Mouse (Mus musculus) forebrain, embryonic 14.5 days (tissue): ENCODE data around the gene Fat2. TPM values are rescaled to one million over a fixed set of nuclear protein-coding genes. Genes with fewer than 3 reads are reported as not detected.

Source experiments
- ATAC-seq: fragments of 200-750 bp; cut with Nextera tagmentation; 2 replicates; pipeline ENCODE4 v1.8.0; 2017; ENCODE audit warnings: mild to moderate bottlenecking, moderate library complexity
- DNase-seq: peaks from one replicate; pipeline ENCODE4 v3.0.0-alpha.2; 2015; ENCODE audit warnings: low spot score
- H3K27ac ChIP-seq: fragments of 300-500 bp; sonication (generic); 2 replicates; pipeline ENCODE4 v1.5.1; 2014; ENCODE audit warnings: low read depth, mild to moderate bottlenecking, control low read depth, low read length, moderate library complexity
- H3K27me3 ChIP-seq: fragments of 300-500 bp; sonication (generic); replicated peaks from 2 replicates; pipeline ENCODE4 v1.6.1; 2014; ENCODE audit warnings: low read length, control low read depth, mixed read lengths; ENCODE audit not compliant: control insufficient read depth, insufficient read depth
- H3K36me3 ChIP-seq: fragments of 300-500 bp; sonication (generic); 2 replicates; pipeline ENCODE4 v1.6.1; 2014; ENCODE audit warnings: low read length, control low read depth; ENCODE audit not compliant: control insufficient read depth, insufficient read depth
- H3K4me1 ChIP-seq: fragments of 300-500 bp; sonication (generic); 2 replicates; pipeline ENCODE4 v1.6.1; 2014; ENCODE audit warnings: antibody characterized with exemption, low read length, control low read depth; ENCODE audit not compliant: control insufficient read depth, insufficient read depth
- H3K4me2 ChIP-seq: fragments of 300-500 bp; sonication (generic); 2 replicates; pipeline ENCODE4 v1.6.1; 2014; ENCODE audit warnings: mild to moderate bottlenecking, control low read depth, low read length
- H3K4me3 ChIP-seq: fragments of 300-500 bp; sonication (generic); 2 replicates; pipeline ENCODE4 v1.5.1; 2014; ENCODE audit warnings: low read depth, low read length, control low read depth
- H3K9ac ChIP-seq: fragments of 300-500 bp; sonication (generic); 2 replicates; pipeline ENCODE4 v1.6.1; 2014; ENCODE audit warnings: mild to moderate bottlenecking, low read length, control low read depth, moderate library complexity
- H3K9me3 ChIP-seq: fragments of 300-500 bp; sonication (generic); replicated peaks from 2 replicates; pipeline ENCODE4 v1.6.1; 2016; ENCODE audit warnings: low read length, control low read depth, mixed read lengths; ENCODE audit not compliant: control insufficient read depth
- WGBS: fragments of 180-500 bp; shearing (Covaris S2); extraction: QIAGEN DNeasy Blood & Tissue Kit; methylation state at CpG from one replicate; pipeline ENCODE4 v1.1.7; 2014; 5-methylcytosine and 5-hydroxymethylcytosine counted together
- polyA plus RNA-seq: library from polyadenylated mRNA; unstranded; fragments of >200 nt; fragmentation: Nextera tagmentation; extraction: Ambion mirVana; gene quantifications from 2 replicates; pipeline ENCODE4 v1.2.1, GENCODE M21; 2014

Fat2 gene
- polyA plus RNA-seq, 1 experiment from 2014 or later: 0.03 TPM

DNA sequence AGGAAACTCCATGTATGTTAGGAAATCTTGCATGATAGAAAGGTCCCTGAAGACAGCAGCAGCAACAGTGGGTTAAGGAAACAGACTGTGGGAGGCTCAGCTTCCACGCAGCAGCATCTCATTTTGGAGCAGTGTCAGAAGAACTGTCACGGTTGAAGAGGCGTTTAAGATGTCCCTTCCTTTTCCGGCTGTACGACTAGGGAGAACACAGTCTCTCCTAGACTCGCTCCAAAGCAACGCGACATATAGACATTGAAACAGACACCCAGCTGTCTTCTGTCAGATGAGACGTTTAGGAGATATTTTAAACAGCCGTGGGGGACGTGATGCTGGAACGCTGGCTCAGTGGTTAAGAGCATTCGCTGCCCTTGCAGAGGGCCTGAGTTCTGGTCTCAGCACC is 119.5 kb downstream of the Fat2 start:
- Histone ChIP-seq H3K4me1 (no peaks in the 10 kb centered on the region), H3K36me3 (peaks cover 29% of the 10 kb centered on the region), H3K4me3 (no peak overlapping the region), H3K9me3 (no peaks in the 10 kb centered on the region), H3K27ac (no peak overlapping the region), H3K9ac (no peak overlapping the region), H3K27me3 (no peaks in the 10 kb centered on the region), H3K4me2 (no peak overlapping the region)
- no peak for ATAC-seq
- WGBS: 89% methylated on average over 13 of the region's 13 CpGs
- DNase-seq: no peak

DNA sequence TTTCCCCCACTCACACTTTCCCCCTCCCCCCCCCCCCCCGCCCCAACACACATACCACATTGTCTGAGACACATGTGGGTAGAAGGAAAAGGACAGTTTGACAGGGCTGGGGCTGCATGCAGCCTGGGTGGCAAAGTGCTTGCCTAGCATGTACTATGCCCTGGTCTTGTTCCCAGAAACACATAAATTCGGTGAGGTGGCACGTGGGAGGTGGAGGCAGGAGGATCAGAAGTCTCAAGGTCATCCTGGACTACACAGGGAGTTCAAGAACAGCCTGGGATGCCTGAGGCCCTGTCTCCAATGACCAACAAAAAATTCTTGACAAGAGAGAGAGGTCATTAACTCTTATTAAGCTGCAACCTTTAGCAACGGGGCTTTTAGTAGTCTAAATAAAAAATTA is 120.3 kb downstream of the Fat2 start:
- Histone ChIP-seq H3K4me3 (no peak overlapping the region), H3K27ac (no peak overlapping the region), H3K36me3 (peaks cover 21% of the 10 kb centered on the region), H3K9ac (no peak overlapping the region), H3K27me3 (no peaks in the 10 kb centered on the region), H3K4me1 (no peaks in the 10 kb centered on the region), H3K9me3 (no peaks in the 10 kb centered on the region), H3K4me2 (no peak overlapping the region)
- DNase-seq (no peak), ATAC-seq (no peak)
- 87% methylated on average over 3 of the region's 4 CpGs for WGBS

DNA sequence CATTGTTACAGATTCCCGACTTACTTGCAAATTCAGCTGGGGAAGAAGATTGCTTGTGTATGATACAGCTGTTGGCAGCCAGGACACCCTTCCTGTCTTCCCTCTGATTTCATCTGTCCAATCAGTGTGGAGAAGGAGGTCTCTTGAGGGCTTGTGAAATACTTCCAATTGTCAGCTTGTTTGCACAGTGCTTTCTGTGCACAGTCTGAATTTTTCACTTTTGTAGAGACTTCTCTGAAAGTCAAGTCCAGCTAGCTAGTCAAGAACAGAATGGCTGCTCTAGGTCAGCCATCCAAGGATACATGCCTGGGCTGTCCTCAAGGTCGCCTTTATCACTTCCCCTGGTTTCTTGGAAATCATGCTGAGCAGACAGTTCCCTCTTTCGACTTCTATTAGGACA is 121.4 kb downstream of the Fat2 start:
- no peak for DNase-seq
- ATAC-seq: no peak
- Histone ChIP-seq H3K27me3 (no peaks in the 10 kb centered on the region), H3K4me3 (no peak overlapping the region), H3K4me2 (no peak overlapping the region), H3K27ac (no peak overlapping the region), H3K9ac (no peak overlapping the region), H3K36me3 (peaks cover 14% of the 10 kb centered on the region), H3K9me3 (no peaks in the 10 kb centered on the region), H3K4me1 (no peaks in the 10 kb centered on the region)
- 79% methylated on average over 3 of the region's 3 CpGs for WGBS

DNA sequence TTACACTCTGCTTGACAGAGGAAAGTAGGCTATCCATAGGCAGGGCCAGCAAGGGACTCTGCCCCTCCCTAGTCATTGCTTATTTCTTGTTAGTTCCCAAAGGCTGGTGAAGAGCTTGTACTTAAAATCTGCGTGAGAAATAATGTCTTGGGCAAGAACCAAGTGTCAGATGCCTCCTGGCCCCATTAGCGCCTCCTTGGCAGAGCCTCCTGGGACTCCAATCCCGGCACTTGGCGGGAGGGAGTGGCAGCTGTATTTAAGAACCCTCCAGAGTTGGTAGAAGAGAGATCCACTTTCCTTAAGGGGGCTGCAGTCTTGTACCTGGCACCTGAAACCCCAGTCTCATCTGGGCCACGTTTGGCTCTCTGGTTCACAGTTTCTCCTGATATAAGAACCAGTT is 122.2 kb downstream of the Fat2 start:
- Histone ChIP-seq H3K4me2 (no peak overlapping the region), H3K27me3 (no peaks in the 10 kb centered on the region), H3K9me3 (no peaks in the 10 kb centered on the region), H3K4me1 (no peaks in the 10 kb centered on the region), H3K36me3 (peaks cover 6% of the 10 kb centered on the region), H3K27ac (no peak overlapping the region), H3K9ac (no peak overlapping the region), H3K4me3 (no peak overlapping the region)
- DNase-seq: no peak
- ATAC-seq: no peak
- 82% methylated on average over 5 of the region's 5 CpGs for WGBS

DNA sequence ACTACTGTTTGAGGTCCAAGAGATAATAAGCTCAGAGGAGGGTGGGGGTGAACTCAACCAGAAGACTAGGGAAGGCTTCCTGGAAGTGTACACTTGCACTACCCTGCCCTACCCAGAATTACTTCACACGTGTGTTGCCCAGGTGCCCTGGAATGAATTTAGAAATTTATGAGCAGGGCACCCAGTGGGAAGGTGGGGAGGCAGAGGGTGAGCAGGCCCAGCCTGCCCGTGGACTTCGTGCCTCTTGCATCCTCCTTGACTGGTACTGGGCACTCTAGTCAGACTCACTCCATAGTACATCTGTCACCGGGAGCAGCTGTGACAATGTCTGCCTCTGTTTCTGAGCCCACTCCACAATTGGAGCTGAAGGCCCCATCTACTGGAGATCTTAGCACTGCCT is 122.8 kb downstream of the Fat2 start:
- DNase-seq (no peak), ATAC-seq (no peak)
- H3K4me2 ChIP-seq: no peak overlapping the region
- H3K4me3 ChIP-seq: no peak overlapping the region
- H3K36me3 ChIP-seq: 0 out of 2 replicates have a peak, but pooled peaks cover 2% of the 10 kb centered on the region
- no peaks in the 10 kb centered on the region for H3K27me3 ChIP-seq
- no peak overlapping the region for H3K9ac ChIP-seq
- no peak overlapping the region for H3K27ac ChIP-seq
- WGBS: 91% methylated on average over 4 of the region's 4 CpGs
- no peaks in the 10 kb centered on the region for H3K9me3 ChIP-seq
- no peaks in the 10 kb centered on the region for H3K4me1 ChIP-seq

DNA sequence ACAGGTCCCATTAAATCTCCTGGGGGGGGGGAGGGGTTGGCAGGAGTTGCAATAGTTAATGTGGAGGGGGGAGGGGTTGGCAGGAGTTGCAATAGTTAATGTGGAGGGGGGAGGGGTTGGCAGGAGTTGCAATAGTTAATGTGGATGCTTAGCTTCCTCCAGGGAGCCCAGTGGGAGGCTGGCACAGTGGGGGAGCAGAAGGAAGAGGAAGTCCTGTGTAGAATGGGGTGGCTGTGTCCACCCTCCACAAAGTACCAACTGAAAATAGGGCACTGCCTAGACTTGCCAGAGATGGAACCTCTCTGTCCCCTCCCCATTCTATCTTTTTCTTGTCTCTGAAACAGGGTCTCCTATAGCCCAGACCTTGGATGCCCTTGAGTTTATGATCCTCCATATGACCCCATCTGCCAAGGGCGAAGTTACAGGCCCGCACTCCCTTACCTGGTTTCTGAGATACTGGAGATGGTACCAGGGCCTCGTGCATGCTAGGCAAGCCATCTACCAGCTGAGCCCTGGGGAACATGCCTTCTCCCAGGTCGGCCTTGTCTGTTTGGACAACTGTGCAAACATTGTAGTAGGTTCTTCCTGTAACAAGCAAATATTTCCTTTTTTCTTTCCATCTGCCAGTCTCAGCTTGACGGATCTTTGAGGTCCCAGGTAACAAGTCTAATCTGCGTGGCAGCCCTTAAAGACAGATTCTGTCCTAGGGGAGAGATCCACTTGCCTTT is 126.6 kb downstream of the Fat2 start:
- H3K36me3 ChIP-seq: 0 out of 2 replicates have a peak, but pooled peaks cover 1% of the 10 kb centered on the region
- 90% methylated on average over 6 of the region's 6 CpGs for WGBS
- H3K27me3 ChIP-seq: no peaks in the 10 kb centered on the region
- no peak overlapping the region for H3K4me2 ChIP-seq
- no peaks in the 10 kb centered on the region for H3K9me3 ChIP-seq
- no peak for ATAC-seq
- no peak overlapping the region for H3K4me3 ChIP-seq
- no peak overlapping the region for H3K27ac ChIP-seq
- no peak overlapping the region for H3K9ac ChIP-seq
- 0 out of 2 replicates have a peak, but pooled peaks cover 3% of the 10 kb centered on the region for H3K4me1 ChIP-seq
- DNase-seq: no peak

DNA sequence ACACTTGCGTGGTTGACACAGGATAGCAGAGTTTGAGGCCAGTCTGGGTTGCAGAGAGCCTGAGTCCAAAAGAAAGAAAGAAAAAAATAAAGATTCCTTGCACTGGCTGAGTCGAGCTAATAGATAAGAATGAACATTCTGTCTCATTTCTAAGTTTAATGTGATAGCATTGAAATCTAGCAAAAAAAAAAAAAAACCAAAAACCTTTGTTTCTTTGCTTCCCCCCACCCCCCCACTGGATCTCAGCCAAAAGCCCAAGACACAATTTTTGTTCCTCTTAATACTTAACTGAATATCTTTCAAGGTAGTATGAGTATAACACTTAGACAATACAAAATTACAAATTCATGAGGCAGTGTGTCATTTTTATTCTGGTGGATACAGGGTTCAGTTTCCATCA is 127.3 kb downstream of the Fat2 start:
- H3K4me3 ChIP-seq: no peak overlapping the region
- H3K4me1 ChIP-seq: 0 out of 2 replicates have a peak, but pooled peaks cover 3% of the 10 kb centered on the region
- H3K36me3 ChIP-seq: no peaks in the 10 kb centered on the region
- H3K9ac ChIP-seq: no peak overlapping the region
- no peak overlapping the region for H3K4me2 ChIP-seq
- 71% methylated on average over 2 of the region's 2 CpGs for WGBS
- no peaks in the 10 kb centered on the region for H3K27me3 ChIP-seq
- ATAC-seq (no peak), DNase-seq (no peak)
- no peaks in the 10 kb centered on the region for H3K9me3 ChIP-seq
- no peak overlapping the region for H3K27ac ChIP-seq

DNA sequence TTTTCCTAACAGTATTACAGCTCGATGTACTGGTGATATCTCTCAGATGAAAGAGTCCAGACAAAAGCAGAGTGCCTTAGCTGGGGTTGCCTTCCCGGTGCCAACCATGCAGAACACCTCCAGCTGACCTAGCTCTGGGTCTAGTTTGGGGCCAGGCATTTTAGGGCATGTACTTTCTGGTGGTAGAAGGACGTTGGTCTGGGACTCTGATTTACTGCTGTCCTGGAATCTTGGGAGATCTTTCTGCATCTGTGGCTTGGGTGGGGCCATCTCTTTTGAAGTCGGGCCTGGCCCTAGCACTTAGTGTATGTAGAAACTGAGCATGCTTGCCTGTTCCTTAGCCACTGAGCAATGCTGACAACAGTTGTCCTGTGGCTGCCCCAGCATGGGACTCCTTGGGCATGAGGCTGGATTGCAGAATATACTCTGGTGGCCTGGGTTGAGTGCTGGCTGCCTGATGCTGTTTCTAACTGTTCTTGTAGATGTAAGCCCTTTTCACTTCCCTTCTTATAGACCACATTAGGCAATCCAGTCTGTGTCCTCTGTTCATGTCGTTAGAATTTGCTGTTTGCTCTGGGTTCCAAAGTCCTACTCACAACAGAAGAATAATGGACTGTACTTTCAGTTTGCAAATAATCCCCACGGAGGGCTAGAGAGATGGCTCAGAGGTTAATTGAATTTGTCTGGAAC is 128.2 kb downstream of the Fat2 start:
- Histone ChIP-seq H3K27me3 (no peaks in the 10 kb centered on the region), H3K4me1 (0 out of 2 replicates have a peak, but pooled peaks cover 3% of the 10 kb centered on the region), H3K4me2 (no peak overlapping the region), H3K9ac (no peak overlapping the region), H3K27ac (no peak overlapping the region), H3K4me3 (no peak overlapping the region), H3K9me3 (no peaks in the 10 kb centered on the region), H3K36me3 (no peaks in the 10 kb centered on the region)
- ATAC-seq: no peak
- 71% methylated on average over 6 of the region's 6 CpGs for WGBS
- DNase-seq: no peak

DNA sequence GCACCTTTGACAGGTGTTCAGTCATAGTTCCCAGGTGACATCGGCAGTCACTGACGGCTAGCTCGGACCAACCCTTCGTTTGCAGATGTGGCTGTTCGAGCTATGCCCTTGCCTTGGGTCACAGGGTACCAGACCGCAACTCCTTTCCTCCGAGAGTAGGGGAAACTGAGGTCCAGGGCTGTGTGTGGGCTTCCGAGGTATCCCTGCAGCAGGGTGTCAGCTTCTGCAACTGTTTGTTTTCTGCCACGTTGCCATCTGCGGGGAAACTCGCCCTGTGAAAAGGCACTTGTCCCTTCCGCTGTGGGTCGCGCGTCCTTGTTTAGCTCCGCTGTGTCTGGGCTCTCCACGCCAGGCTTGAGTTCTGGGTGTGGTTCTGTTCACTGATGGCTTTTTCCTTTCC is 131.8 kb downstream of the Fat2 start:
- Histone ChIP-seq H3K9me3 (no peaks in the 10 kb centered on the region), H3K4me1 (0 out of 2 replicates have a peak, but pooled peaks cover 3% of the 10 kb centered on the region), H3K4me2 (peak overlapping the region; percentile 98), H3K36me3 (no peaks in the 10 kb centered on the region), H3K27me3 (no peaks in the 10 kb centered on the region), H3K9ac (peak overlapping the region; percentile 86), H3K4me3 (peak overlapping the region; percentile 81), H3K27ac (no peak overlapping the region)
- DNase-seq (peak; percentile 24), ATAC-seq (peak; percentile 21; the same call in 1 of the 2 replicates)
- 10% methylated on average over 17 of the region's 17 CpGs for WGBS
